Mouse (Mus musculus): ENCODE measurements around the gene Cabin1. TPM values are rescaled to one million over a fixed set of nuclear protein-coding genes. Genes with fewer than 3 reads are reported as not detected.

Cabin1 gene
- polyA plus RNA-seq, 1 experiment = 64.0 TPM

- TF ChIP-seq GATA1 (IDR thresholded peaks at IDR 0.05; ENCODE audit: low read length) = no peak
Observed at GRCm38 (mm10) chr10:75777885-75778284, 13.7 kb upstream of the Cabin1 start.

- no peak for TF ChIP-seq GATA1 (IDR thresholded peaks at IDR 0.05; ENCODE audit: low read length)
Observed at GRCm38 (mm10) chr10:75776562-75776961, 12.4 kb upstream of the Cabin1 start.

GRCm38 (mm10) chr10:75774587-75774986, 10.4 kb upstream of the Cabin1 start:
- no peak for TF ChIP-seq GATA1 (IDR thresholded peaks at IDR 0.05; ENCODE audit: low read length)

GRCm38 (mm10) chr10:75774102-75774501, 10.0 kb upstream of the Cabin1 start:
- no peak for TF ChIP-seq GATA1 (IDR thresholded peaks at IDR 0.05; ENCODE audit: low read length)

- no peak for TF ChIP-seq GATA1 (IDR thresholded peaks at IDR 0.05; ENCODE audit: low read length)
Observed at GRCm38 (mm10) chr10:75772795-75773664, 8.9 kb upstream of the Cabin1 start, which contains the start of gene Ddt. Gene Ddt (minus strand): TSS chr10:75773414.

- TF ChIP-seq GATA1 (IDR thresholded peaks at IDR 0.05; ENCODE audit: low read length) = no peak
Observed at GRCm38 (mm10) chr10:75766856-75767255, 2.7 kb upstream of the Cabin1 start.

- no peak for TF ChIP-seq GATA1 (IDR thresholded peaks at IDR 0.05; ENCODE audit: low read length)
Observed at GRCm38 (mm10) chr10:75764519-75765473, 655 bp upstream of the Cabin1 start.

- TF ChIP-seq GATA1 (IDR thresholded peaks at IDR 0.05; ENCODE audit: low read length) = no peak
Observed at GRCm38 (mm10) chr10:75762413-75762812, 1.7 kb downstream of the Cabin1 start.

- no peak for TF ChIP-seq GATA1 (IDR thresholded peaks at IDR 0.05; ENCODE audit: low read length)
Observed at GRCm38 (mm10) chr10:75760311-75760710, 3.8 kb downstream of the Cabin1 start.

GRCm38 (mm10) chr10:75756719-75757118, 7.4 kb downstream of the Cabin1 start:
- TF ChIP-seq GATA1 (IDR thresholded peaks at IDR 0.05; ENCODE audit: low read length) = no peak

GRCm38 (mm10) chr10:75744017-75744416, 20.1 kb downstream of the Cabin1 start:
- TF ChIP-seq GATA1 (IDR thresholded peaks at IDR 0.05; ENCODE audit: low read length) = no peak

- no peak for TF ChIP-seq GATA1 (IDR thresholded peaks at IDR 0.05; ENCODE audit: low read length)
Observed at GRCm38 (mm10) chr10:75743369-75743768, 20.8 kb downstream of the Cabin1 start.

- TF ChIP-seq GATA1 (IDR thresholded peaks at IDR 0.05; ENCODE audit: low read length) = no peak
Observed at GRCm38 (mm10) chr10:75740866-75741265, 23.3 kb downstream of the Cabin1 start.

- TF ChIP-seq GATA1 (IDR thresholded peaks at IDR 0.05; ENCODE audit: low read length) = no peak
Observed at GRCm38 (mm10) chr10:75725449-75725848, 38.7 kb downstream of the Cabin1 start.

GRCm38 (mm10) chr10:75720215-75720614, 43.9 kb downstream of the Cabin1 start:
- no peak for TF ChIP-seq GATA1 (IDR thresholded peaks at IDR 0.05; ENCODE audit: low read length)

- no peak for TF ChIP-seq GATA1 (IDR thresholded peaks at IDR 0.05; ENCODE audit: low read length)
Observed at GRCm38 (mm10) chr10:75714795-75715194, 49.3 kb downstream of the Cabin1 start.

Measured in G1E-ER4 (cell line).